Mouse (Mus musculus) hindbrain, embryonic 16.5 days (tissue): ENCODE measurements around the gene Gm10563. TPM values are rescaled to one million over a fixed set of nuclear protein-coding genes. Genes with fewer than 3 reads are reported as not detected.
"Not testable (repeated sequence)": the region's sequence is repeated elsewhere in the genome, so short reads cannot be mapped to it uniquely, and the experiment has no call there.

Source experiments
- ATAC-seq: fragments of 200-750 bp; cut with Nextera tagmentation; 2 replicates; pipeline ENCODE4 v1.8.0; 2017; ENCODE audit warnings: moderate TSS enrichment, moderate library complexity
- H3K27ac ChIP-seq: fragments of 300-500 bp; sonication (generic); 2 replicates; pipeline ENCODE4 v1.5.1; 2014; ENCODE audit warnings: low read depth, mild to moderate bottlenecking, control low read depth, low read length, moderate library complexity
- H3K27me3 ChIP-seq: fragments of 300-500 bp; sonication (generic); replicated peaks from 2 replicates; pipeline ENCODE4 v1.6.1; 2014; ENCODE audit warnings: low read length; ENCODE audit not compliant: control insufficient read depth, insufficient read depth
- H3K36me3 ChIP-seq: fragments of 300-500 bp; sonication (generic); 2 replicates; pipeline ENCODE4 v1.6.1; 2014; ENCODE audit warnings: mild to moderate bottlenecking, low read length, moderate library complexity, mixed read lengths; ENCODE audit not compliant: control insufficient read depth, insufficient read depth
- H3K4me1 ChIP-seq: fragments of 300-500 bp; sonication (generic); 2 replicates; pipeline ENCODE4 v1.6.1; 2014; ENCODE audit warnings: low read depth, low read length; ENCODE audit not compliant: control insufficient read depth, insufficient read depth
- H3K4me2 ChIP-seq: fragments of 300-500 bp; sonication (generic); 2 replicates; pipeline ENCODE4 v1.6.1; 2014; ENCODE audit warnings: mild to moderate bottlenecking, low read length, control low read depth, moderate library complexity
- H3K4me3 ChIP-seq: fragments of 300-500 bp; sonication (generic); 2 replicates; pipeline ENCODE4 v1.5.1; 2014; ENCODE audit warnings: mild to moderate bottlenecking, low read length, control low read depth, moderate library complexity
- H3K9ac ChIP-seq: fragments of 300-500 bp; sonication (generic); 2 replicates; pipeline ENCODE4 v1.6.1; 2014; ENCODE audit warnings: low read depth, mild to moderate bottlenecking, control low read depth, low read length, moderate library complexity
- H3K9me3 ChIP-seq: fragments of 300-500 bp; sonication (generic); 2 replicates; pipeline ENCODE4 v1.6.1; 2014; ENCODE audit warnings: mild to moderate bottlenecking, low read length, moderate library complexity; ENCODE audit not compliant: control insufficient read depth
- WGBS: fragments of 180-500 bp; shearing (Covaris S2); extraction: QIAGEN DNeasy Blood & Tissue Kit; methylation state at CpG from one replicate; pipeline ENCODE4 v1.1.7; 2014; 5-methylcytosine and 5-hydroxymethylcytosine counted together
- polyA plus RNA-seq: library from polyadenylated mRNA; unstranded; fragments of >200 nt; fragmentation: Nextera tagmentation; extraction: Ambion mirVana; gene quantifications from 2 replicates; pipeline ENCODE4 v1.2.1, GENCODE M21; 2015

Gene Gm10563
- polyA plus RNA-seq, 1 experiment from 2014 or later, result not detected

DNA sequence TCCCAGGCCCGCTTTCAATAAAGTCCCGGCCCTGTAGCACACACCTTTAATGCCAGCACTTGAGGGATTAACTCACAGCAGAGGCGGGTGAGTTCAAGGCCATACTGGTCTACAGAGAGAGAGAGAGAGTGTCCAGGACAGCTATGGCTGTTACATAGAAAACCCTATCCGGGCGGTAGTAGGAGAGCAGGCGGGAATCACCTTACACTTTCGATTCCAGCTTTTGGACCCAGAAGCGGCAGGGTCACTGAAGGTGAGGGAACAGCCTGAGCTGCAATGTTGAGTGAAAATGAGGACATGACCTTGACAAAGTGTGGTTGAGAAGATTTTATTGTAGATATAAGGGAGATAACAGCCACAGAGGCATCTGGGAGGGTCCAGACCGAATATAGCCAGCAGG, 71.3 kb downstream of the Gm10563 start:
- Histone ChIP-seq H3K27ac (no peak overlapping the region), H3K36me3 (peaks cover 5% of the 10 kb centered on the region; the same call in 1 of the 2 replicates), H3K4me1 (no peaks in the 10 kb centered on the region), H3K4me3 (no peak overlapping the region), H3K9ac (no peak overlapping the region), H3K27me3 (no peaks in the 10 kb centered on the region), H3K4me2 (no peak overlapping the region), H3K9me3 (no peaks in the 10 kb centered on the region)
- ATAC-seq, result no peak
- WGBS, result 96% methylated on average over 9 of the region's 9 CpGs

DNA sequence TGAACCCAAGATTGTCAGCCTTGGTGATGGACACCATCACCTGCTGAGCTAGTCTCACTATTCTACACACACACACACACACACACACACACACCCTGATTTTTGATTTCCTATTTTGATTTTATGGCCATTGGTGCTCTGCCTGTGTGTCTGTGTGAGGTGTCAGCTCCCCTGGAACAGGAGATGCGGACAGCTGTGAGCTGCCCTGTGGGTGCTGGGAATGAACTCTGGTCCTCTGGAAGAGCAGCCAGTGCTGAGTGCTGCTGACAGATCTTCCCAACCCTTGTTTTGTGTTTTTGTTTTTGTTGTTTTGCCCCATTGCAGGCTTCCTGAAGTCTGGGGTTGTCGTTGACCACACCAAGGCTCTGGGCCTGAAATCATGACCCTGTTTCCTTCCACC, 72.1 kb downstream of the Gm10563 start:
- Histone ChIP-seq H3K36me3 (peaks cover 5% of the 10 kb centered on the region; the same call in 1 of the 2 replicates), H3K4me1 (no peaks in the 10 kb centered on the region), H3K9me3 (no peaks in the 10 kb centered on the region), H3K27ac (no peak overlapping the region), H3K4me3 (no peak overlapping the region), H3K9ac (no peak overlapping the region), H3K27me3 (no peaks in the 10 kb centered on the region), H3K4me2 (no peak overlapping the region)
- no peak for ATAC-seq
- WGBS, result 94% methylated on average over 2 of the region's 2 CpGs

GRCm38 (mm10) chr4:155571442-155571841, 73.8 kb downstream of the Gm10563 start:
- H3K9me3 ChIP-seq, result no peaks in the 10 kb centered on the region
- no peak overlapping the region for H3K9ac ChIP-seq
- no peaks in the 10 kb centered on the region for H3K36me3 ChIP-seq
- no peak overlapping the region for H3K4me2 ChIP-seq
- H3K27me3 ChIP-seq, result no peaks in the 10 kb centered on the region
- 89% methylated on average over 2 of the region's 2 CpGs for WGBS
- ATAC-seq, result no peak
- H3K27ac ChIP-seq, result no peak overlapping the region
- H3K4me1 ChIP-seq, result no peaks in the 10 kb centered on the region
- H3K4me3 ChIP-seq, result no peak overlapping the region

DNA sequence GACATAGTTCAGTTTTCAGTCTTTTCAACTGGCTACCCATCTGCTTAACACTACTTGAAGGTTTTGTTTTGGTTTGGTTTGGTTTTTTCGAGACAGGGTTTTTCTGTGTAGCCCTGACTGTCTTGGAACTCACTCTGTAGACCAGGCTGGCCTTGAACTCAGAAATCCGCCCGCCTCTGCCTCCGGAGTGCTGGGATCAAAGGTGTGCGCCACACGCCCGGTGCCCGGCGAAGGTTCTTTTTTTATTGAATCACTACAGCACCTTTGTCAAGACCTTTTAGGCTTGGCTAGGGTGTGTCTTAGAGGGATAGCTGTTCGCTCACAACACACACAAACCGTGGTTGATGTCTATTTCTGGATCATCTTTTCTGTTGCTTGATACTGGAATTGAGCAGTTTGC, 74.9 kb downstream of the Gm10563 start:
- not testable (repeated sequence) for H3K9ac ChIP-seq, H3K4me1 ChIP-seq, H3K27me3 ChIP-seq, H3K4me2 ChIP-seq, ATAC-seq, H3K9me3 ChIP-seq, H3K36me3 ChIP-seq, H3K27ac ChIP-seq, H3K4me3 ChIP-seq
- 94% methylated on average over 11 of the region's 11 CpGs for WGBS

DNA sequence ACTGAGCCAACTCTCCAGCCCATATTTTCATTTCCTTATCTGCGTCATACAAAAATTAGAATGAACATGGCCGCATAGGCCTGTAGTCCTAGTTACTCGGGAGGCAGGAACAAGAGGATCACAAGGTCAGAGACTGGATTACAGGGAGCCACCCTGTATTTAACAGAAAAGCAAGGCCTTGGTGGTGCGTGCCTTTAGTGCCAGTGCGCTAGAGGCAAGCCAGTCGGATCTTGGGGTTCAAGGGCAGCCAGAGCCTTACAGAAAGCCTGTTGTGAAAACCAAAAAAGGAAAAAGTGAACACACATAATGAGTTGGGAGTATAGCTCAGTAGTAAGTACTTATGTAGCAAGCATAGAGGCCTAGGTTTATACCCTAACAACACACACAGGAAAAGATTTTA, 75.4 kb downstream of the Gm10563 start:
- Histone ChIP-seq H3K9ac (no peak overlapping the region), H3K9me3 (no peaks in the 10 kb centered on the region), H3K4me3 (no peak overlapping the region), H3K4me2 (no peak overlapping the region), H3K4me1 (peaks cover 7% of the 10 kb centered on the region), H3K27ac (no peak overlapping the region), H3K36me3 (no peaks in the 10 kb centered on the region), H3K27me3 (no peaks in the 10 kb centered on the region)
- ATAC-seq, result no peak
- 93% methylated on average over 6 of the region's 6 CpGs for WGBS

DNA sequence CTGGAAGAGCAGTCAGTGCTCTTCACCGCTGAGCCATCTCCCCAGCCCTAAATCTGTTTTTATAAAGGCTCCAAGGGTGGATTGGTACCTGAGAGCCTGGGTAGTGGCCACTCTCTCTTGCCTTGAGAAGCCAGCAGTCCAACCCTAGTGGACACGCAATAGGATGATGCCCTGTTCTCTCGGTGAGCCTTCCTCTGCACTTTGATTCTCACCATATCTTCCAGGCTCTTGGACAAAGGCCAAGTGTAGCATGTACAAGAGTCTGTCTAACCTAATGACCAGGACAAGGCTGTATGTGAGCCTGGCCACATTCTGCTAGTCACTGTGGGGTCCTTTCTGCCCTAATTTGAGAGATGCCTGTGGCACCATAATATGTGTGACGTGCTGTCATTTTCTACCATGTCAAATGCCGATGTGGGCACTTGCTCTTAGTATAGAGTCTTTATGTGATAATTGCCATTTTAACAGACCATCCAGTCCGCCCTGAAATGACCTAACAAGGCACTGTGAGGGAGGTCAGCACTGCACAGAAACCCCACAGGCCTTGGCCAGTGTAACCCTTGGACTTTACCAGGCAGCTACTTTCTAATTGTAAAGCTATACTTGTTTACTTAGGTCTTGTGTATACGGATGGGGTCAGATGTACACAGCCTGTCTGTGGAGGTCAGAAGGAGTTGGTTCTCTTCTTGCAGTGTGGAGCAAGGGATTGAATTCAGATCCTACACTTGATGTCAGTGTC, 76.4 kb downstream of the Gm10563 start:
- no peaks in the 10 kb centered on the region for H3K9me3 ChIP-seq
- H3K27me3 ChIP-seq, result no peaks in the 10 kb centered on the region
- no peak overlapping the region for H3K4me3 ChIP-seq
- H3K4me1 ChIP-seq, result peaks cover 12% of the 10 kb centered on the region
- H3K27ac ChIP-seq, result no peak overlapping the region
- 95% methylated on average over 7 of the region's 7 CpGs for WGBS
- no peak for ATAC-seq
- no peaks in the 10 kb centered on the region for H3K36me3 ChIP-seq
- H3K9ac ChIP-seq, result no peak overlapping the region
- H3K4me2 ChIP-seq, result no peak overlapping the region

DNA sequence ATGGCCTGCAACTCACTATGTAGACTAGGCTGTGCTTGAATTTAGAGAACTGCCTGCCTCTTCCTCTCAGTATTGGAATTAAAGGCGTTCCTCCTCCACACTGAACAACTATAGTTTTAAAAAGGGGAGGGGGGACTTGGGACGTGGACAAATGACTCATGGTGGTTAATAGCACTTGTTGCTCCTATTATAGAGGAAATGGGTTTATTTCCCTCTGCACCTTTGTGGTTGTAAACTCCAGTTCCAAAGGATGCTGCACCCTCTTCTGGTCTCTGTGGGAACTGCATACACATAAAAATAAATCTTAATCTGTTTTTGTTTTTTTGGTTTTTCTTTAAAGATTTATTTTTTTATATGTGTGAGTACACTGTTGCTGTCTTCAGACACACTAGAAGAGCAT, 77.0 kb downstream of the Gm10563 start:
- Histone ChIP-seq H3K9ac (no peak overlapping the region), H3K9me3 (no peaks in the 10 kb centered on the region), H3K27me3 (no peaks in the 10 kb centered on the region), H3K36me3 (no peaks in the 10 kb centered on the region), H3K4me2 (no peak overlapping the region), H3K4me1 (peaks cover 12% of the 10 kb centered on the region), H3K4me3 (no peak overlapping the region), H3K27ac (no peak overlapping the region)
- 28% methylated on average over 2 of the region's 2 CpGs for WGBS
- ATAC-seq, result no peak

GRCm38 (mm10) chr4:155566555-155566954, 78.7 kb downstream of the Gm10563 start:
- Histone ChIP-seq H3K27me3 (no peaks in the 10 kb centered on the region), H3K36me3 (no peaks in the 10 kb centered on the region), H3K4me3 (no peak overlapping the region), H3K9ac (no peak overlapping the region), H3K27ac (no peak overlapping the region), H3K4me1 (peaks cover 21% of the 10 kb centered on the region), H3K4me2 (no peak overlapping the region), H3K9me3 (no peaks in the 10 kb centered on the region)
- ATAC-seq, result no peak
- WGBS, result 77% methylated on average over 8 of the region's 8 CpGs
